Mouse (Mus musculus): ENCODE data around the gene Rnf145.
A peak's percentile ranks its signal among the peaks of the same experiment; 100 is the strongest.

Rnf145 gene

GRCm38 (mm10) chr11:44537403-44537802 is 18.6 kb downstream of the Rnf145 start:
- no peak for DNase-seq

DNA sequence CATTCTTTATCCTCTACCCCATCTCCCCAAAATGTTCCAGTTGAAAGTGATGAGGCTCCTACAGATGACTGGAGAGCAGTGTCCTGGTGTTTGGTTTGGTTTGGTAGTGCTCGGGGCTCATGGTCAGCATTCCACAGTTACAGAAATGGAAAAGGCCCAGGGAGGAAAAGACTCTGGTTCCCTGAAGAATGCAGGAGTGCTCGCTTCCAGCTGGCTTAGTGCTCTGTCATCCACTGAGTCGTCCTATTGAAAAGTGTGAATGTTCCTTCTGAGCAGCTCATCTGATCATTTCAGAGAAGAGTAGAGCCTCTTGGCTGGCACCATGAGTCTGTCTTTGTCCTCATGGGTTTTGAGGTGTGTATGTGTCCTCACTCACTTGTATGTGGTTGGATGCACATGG is 19.3 kb downstream of the Rnf145 start:
- no peak for DNase-seq

DNA sequence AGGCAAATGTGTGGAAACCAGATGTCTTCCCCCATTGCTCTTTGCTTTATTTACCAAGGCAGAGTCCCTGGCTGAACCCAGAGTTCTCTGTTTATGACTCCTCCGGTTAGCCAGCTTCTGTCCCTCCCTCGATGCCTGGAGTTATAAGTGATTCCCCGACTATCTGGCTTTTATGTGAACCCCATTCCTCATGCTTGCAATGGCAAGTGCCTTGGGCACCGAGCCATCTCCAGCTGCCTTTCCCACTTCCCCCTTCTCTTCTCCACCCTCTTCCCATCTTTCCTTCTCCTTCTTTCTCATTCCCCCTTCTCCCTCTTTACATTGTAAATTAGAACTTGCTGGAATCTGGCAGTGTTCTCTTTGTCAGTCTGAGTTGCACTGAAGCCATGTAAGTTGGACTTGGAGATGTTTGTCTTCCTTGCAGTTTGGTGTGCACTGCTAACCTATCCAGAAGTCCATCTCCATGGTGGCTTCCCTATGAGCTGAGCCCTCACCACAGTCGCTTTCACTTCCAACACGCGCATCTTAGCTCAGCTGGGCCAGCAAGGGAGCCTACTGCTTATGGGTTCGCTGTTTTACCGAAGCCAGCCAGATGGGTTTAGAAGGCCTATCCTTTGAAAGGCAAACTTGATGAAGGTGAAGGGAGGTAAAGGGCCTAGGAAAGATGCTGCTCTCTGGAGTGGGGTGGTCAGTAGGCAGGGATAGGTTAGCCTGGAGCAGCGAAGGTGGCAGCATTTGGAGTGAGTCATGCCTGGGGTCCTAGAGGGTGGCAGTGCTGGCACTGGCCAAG is 19.9 kb downstream of the Rnf145 start:
- DNase-seq, result no peak

DNA sequence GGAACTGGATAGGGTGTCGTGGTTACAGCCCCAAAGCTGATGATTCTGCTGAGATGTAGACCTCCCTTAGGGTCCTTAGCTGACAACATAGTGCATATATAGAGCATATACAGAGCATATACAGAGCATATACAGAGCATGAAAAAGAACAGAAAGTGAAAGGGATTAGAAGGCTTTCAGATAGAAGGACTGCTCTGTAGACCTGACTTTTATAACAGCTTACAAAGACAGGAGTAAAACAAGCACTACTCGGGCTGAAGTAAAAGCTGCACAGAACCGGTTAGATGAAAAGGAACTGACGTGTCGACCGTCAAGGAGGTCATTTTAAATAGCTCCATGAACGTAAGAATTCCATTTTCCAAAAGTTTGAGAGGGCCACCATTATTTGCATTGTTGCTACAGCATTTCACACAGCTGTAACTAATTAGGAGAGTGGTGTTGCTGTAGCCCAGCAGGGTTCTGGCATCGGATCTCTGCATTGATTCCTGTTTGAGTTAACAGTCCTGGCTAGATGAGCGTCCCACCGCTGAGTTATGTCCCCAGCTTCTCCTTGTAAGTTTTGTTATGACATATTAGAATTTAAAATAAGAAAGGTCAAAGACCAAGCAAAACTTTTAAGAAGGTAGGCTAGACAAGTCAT is 20.6 kb downstream of the Rnf145 start:
- no peak for DNase-seq

DNA sequence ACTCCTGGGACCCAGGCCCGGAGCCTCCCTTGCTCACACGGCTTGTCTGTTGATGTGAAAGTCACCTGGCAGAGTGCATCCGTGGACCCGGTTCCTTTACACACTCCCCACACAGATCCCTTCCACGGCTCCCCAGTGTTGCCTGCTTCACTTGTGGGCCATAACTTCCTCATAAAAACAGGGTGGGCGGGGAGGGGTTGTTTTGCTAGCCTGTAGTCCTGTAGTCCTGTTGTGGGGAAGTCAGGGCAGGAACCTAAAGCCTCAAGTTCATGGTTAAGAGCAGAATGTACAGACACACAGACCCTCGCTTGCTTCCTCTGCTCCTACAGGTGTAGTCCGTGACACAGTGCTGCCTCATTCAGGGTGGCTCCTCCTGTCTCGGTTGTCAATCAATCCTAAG is 21.5 kb downstream of the Rnf145 start:
- DNase-seq, result peak; percentile 53 to 59

DNA sequence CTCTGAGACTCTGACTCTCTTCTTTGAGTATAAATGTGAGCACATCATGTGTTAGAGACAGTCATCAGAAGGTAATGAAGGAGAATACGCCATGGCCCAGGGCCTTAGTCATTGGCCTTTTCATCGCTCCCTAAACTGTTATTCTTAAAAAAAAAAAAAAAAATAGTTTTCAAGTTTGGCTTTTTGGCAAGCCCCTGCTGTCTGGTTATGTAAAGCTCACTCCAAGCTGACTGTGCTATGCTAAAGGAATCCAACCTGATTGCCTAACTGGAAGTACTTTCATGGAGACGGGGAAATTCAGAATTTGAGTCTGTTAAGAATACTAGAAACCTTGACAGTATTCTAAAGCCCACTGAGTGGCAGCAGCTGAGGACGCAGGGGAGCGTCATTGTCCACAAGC is 22.5 kb downstream of the Rnf145 start:
- DNase-seq, result no peak

DNA sequence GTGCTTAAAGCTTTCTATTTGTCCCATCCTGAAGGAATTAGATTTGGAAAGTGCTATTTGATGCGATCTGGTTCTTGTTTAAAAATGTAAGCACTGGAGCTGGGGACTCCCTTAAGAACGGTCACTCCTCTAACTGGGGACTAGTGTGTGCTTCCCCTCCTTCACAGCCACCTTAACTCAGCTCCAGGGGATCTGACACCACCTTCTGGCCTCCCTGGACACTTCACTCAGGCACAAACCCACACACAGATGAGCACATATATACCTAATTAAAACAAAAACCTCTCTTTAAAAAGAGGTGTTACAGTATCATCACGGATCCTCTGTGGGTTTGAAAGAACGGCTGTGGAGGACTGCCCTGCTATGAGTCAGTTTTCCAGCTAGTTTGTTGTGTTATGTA is 23.0 kb downstream of the Rnf145 start:
- DNase-seq, result no peak

DNA sequence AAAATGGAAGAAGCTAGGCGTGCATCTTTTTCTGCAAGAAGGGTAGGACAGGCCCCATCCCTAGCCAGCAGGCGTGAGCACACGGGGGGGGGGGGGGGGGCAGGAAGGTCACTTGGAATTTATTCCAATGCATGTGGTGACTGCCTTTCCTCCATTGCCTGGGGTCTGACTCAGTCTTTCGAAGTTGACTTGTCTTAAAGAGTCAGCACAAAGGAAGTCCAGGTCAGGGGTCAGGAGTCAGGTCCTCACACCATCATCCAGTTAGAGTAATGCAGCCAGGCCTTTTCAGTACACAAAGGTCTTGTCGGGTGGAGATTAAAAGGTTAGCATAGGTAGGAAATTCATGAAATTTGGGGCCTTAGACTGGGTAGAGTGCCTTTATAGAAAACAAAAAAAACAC is 24.8 kb downstream of the Rnf145 start:
- no peak for DNase-seq

GRCm38 (mm10) chr11:44543996-44544395 is 25.2 kb downstream of the Rnf145 start:
- DNase-seq, result no peak

DNA sequence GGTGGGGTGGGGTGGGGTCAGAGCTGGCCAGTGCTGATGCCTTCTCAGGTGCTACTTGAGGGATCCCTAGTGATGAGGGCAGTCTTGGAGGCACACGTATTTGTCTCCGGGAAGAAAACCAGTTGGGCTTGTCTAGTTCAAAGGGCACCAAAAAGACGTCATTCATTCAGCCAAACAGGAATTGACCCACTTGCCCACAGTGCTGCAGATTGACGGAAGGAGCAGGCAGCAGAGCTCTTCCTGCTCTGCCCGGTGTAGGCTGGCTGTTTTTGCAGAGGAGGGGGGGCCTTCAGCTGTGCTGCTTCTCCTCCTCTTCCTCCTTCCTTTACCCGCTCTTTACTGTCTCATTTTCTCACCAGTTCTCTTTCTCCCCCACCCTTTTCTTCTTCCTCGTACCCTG is 26.4 kb downstream of the Rnf145 start:
- DNase-seq, result peak; percentile 38 to 49

- DNase-seq, result peak; percentile 29 to 31
These were observed 27.5 kb downstream of the Rnf145 start for GRCm38 (mm10) chr11:44546250-44546649.

GRCm38 (mm10) chr11:44547651-44548196 is 29.0 kb downstream of the Rnf145 start:
- no peak for DNase-seq

- DNase-seq, result no peak
These were observed 30.1 kb downstream of the Rnf145 start for GRCm38 (mm10) chr11:44548816-44549215.

DNA sequence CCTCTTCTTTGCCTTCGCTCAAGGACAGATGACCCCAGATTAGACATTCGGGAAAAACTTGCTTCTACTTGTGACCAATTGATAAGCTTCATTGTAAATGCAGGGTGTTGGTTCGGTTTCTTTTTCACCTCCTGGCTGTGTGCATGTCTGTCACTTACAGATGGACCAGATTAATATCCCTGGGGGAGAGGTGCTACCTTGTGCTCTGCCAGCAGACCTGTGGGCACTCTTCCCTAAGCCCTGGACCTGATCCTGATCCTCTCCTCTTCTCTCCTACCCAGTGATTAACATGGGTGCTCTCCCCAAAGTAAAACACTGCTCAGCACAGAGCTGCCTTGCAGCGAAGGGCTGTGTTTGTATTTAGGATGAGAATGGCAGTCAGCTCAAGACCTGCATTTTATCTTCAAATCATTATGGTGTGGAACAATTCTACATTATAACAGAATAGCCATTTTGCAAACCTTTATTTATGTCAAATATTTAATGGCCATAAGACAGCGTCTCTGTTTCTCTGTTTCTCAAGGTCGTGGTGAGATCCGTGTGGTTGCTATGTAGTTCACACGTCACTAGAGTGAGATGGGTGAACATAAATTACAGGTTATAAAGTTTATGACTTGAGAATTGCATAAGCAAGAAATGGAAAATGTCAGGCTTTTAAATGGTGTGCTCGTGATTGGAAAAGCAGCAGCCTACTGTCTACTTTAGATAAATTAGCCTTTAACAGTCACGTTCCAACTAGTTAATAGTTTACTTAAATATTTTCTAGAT is 30.9 kb downstream of the Rnf145 start:
- no peak for DNase-seq

DNA sequence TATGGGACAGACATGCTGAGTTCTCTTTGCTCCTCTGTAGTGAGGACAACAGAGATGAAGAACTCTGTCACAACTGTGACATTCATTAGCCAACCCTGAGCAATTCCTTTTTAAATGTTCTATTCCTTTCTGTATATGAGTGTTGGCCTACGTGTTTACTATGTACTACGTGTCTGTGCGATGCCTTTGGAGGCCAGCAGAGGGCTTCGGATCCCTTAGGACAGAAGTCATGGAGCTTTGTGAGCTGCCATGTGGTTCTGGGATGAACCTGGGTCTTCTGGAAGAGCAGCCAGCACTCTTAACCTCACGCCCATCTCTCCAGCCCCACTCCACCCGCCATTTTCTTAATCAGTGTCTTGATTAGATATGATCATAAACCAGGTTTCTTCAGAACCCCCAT is 32.2 kb downstream of the Rnf145 start:
- DNase-seq, result no peak

DNA sequence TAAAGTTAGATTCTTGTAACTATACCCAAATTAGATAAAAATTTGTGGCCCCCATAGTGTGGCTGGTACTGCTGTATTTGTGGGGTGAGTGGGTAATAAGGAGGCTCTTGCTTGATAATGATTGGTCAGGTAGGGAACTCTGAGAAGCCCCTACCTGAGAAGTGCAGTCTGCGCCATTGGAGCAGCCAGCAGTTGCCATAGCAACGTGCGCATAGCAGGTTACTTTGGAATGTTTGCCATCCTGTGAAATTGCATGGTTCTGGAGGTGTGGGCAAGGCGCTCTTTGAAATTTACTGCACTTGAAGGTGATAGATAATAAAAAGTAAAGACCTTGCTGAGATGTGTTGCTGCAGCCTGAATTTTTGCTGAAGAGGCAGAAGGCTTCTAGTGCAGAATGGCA is 35.6 kb downstream of the Rnf145 start:
- no peak for DNase-seq

DNA sequence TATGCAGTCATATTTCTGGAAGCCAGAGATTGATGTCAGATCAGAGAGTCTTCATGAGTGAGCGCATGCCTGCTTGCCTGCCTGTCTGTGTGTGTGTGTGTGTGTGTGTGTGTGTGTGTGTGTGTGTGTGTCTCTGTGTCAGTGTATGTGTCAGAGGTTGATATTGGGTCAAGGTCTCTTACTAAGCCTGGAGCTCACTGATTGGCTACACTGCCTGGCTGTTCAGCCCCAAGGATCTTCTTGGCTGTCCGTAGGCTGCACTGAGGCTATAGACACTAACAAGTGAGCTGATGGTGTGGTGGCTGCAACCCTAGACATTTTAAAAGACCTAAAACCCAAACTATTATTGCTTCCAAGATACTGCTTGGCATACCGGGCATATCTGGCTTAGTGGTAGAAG is 39.8 kb downstream of the Rnf145 start:
- DNase-seq, result no peak

DNA sequence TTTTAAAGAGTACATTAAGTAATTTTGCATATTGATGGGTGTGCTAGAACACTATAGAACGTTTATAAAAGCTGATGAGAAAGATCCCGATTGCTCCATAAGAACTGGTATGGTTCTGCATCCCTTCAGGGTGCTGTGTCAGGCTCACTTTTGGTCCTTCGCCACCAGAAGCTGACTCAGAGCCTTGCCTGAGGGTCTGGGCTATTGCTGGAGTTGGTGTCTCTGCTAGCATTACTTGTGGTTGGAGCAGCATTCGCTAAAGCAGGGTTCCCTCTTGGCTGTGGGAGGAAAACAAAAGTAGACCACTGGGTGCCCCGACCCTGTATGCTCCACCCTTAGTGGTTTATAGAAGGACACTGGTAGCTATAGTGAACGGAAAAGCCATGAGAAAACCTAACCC is 40.7 kb downstream of the Rnf145 start:
- no peak for DNase-seq

DNA sequence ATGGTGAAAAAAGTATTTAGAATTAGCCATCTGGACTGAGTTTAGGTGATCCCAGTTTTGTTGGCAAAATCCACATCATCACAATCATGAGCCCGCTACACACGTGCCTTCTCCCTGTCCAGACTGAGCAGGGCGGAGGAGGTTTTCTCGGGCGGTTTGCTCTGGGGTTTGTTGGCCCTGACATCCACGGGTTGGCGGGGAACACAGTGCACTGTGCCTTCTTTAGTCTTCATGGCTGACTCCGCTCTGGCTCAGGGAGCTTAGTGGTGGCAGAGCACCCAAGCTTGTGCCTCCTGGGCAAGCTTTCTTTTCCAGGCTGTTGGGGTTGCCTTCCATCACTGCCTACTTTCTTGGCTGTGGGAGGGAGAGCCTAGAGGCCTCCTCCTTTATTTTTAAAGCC is 41.6 kb downstream of the Rnf145 start:
- no peak for DNase-seq

DNA sequence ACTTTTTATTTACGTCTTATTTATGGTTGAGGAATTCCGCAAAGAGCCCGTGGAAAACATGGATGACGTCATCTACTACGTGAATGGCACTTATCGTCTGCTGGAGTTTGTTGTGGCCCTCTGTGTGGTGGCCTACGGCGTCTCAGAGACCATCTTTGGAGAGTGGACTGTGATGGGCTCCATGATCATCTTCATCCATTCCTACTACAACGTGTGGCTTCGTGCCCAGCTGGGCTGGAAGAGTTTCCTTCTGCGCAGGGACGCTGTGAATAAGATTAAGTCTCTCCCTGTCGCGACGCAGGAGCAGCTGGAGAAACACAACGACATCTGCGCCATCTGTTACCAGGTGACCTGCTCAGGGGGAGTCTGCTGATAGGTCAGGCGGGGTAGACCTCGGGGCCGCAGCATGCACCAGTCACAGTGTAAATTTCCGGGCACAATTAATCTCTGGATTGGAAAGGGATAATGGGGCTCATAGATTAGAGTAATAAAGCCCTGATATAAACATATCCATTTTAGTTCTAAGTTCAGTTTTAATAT is 42.8 kb downstream of the Rnf145 start:
- DNase-seq, result no peak

DNA sequence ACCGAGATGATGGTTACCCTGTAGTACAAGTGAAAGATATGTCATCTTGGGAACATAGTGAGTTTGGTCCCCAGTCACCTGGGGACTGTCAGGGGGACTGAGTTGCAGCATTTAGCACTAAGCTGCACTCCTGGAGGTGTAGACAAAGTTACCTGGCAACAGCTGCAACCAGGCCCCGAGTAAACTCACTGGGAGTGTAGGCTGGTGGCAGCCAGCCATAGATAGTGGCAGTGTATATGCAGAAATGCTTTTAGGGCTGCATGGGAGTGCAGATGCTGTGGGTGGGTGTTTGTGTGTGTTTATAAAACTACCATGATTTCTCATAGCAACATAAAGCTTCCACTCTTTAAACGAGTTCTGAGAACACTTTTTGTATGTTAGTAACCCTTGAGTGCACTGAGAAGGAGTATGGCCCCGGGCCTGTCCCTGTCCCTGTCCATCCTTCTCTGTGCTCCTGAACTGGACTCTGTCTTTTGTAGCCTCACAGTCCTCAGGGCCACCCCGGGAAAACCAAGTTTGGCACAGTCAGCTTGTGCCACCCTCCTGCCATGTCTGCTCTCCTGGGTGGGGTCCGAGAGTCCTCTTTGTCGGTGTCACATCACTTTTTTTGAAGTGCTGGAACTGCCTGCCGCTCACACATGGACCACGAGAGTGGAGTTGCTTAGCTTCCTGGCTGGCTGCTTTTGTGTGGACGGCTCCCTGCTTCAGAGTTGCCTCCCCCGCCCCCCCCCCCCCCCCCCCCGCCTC is 43.8 kb downstream of the Rnf145 start:
- DNase-seq, result no peak

DNA sequence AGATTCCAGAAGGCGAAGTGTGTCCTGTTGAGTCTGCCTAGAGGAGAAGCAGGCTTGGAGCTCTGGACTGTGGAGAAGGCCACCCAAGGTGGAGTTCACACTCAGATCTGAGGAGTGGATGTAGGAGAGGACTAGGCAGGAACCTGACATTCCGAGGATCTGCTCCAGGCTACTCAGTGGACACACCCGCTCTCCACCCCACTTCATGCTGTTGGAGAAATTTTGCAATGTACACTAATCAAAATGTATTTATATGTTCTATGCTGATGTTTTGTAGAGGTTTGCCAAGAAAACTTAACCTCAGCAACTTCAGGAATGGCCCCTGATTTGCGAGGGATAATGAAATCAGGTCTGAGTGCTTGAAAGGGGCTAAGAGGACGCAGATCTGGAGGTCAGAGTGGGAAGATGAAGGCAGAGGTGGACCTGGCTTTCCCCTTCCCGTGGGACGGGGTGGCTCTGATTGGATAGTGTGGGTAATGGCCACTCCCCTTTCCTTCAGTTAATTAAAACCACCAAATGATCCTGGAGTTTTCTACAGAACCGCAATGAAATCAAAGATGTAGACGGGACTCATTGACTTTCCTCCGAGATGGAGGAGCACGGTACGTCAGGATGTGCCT is 45.6 kb downstream of the Rnf145 start:
- no peak for DNase-seq

All from B cell, adult 2 months (primary cell).